Mouse (Mus musculus) liver, postnatal 0 days (tissue): ENCODE measurements around the gene Abhd4. TPM values are rescaled to one million over a fixed set of nuclear protein-coding genes. Genes with fewer than 3 reads are reported as not detected.

Experiments
- ATAC-seq: fragments of 200-750 bp; cut with Nextera tagmentation; 2 replicates; pipeline ENCODE4 v1.8.0; 2017; ENCODE audit warnings: mild to moderate bottlenecking, moderate library complexity
- DNase-seq: peaks from one replicate; pipeline ENCODE4 v3.0.0-alpha.2; 2016
- H3K27ac ChIP-seq: fragments of 300-500 bp; sonication (generic); 2 replicates; pipeline ENCODE4 v1.5.1; 2014; ENCODE audit warnings: antibody characterized with exemption, moderate library complexity, mild to moderate bottlenecking, low read depth
- H3K27me3 ChIP-seq: fragments of 300-500 bp; sonication (generic); 2 replicates; pipeline ENCODE4 v1.6.1; 2014; ENCODE audit warnings: low read length, control low read depth, mixed read lengths; ENCODE audit not compliant: insufficient read depth
- H3K36me3 ChIP-seq: fragments of 300-500 bp; sonication (generic); replicated peaks from 2 replicates; pipeline ENCODE4 v1.6.1; 2014; ENCODE audit warnings: mild to moderate bottlenecking, control low read depth, low read length, moderate library complexity, mixed read lengths; ENCODE audit not compliant: insufficient read depth
- H3K4me1 ChIP-seq: fragments of 300-500 bp; sonication (generic); 2 replicates; pipeline ENCODE4 v1.6.1; 2014; ENCODE audit warnings: antibody characterized with exemption, mild to moderate bottlenecking, control low read depth; ENCODE audit not compliant: insufficient read depth
- H3K4me2 ChIP-seq: fragments of 300-500 bp; sonication (generic); 2 replicates; pipeline ENCODE4 v1.6.1; 2014; ENCODE audit warnings: low read depth, mild to moderate bottlenecking, low read length, moderate library complexity, mixed read lengths
- H3K4me3 ChIP-seq: fragments of 300-500 bp; sonication (generic); 2 replicates; pipeline ENCODE4 v1.5.1; 2014; ENCODE audit warnings: low read depth, low read length
- H3K9ac ChIP-seq: fragments of 300-500 bp; sonication (generic); replicated peaks from 2 replicates; pipeline ENCODE4 v1.6.1; 2014; ENCODE audit warnings: mild to moderate bottlenecking, moderate library complexity
- H3K9me3 ChIP-seq: fragments of 300-500 bp; sonication (generic); 2 replicates; pipeline ENCODE4 v1.6.1; 2016; ENCODE audit warnings: mild to moderate bottlenecking, control low read depth, low read length, mixed read lengths
- CTCF ChIP-seq: sonication (generic); IDR thresholded peaks from 2 replicates; pipeline ENCODE4 v1.5.1; 2016; ENCODE audit warnings: antibody characterized with exemption, low read depth
- EP300 ChIP-seq: IDR thresholded peaks from 2 replicates; pipeline ENCODE4 v1.6.1; 2016; ENCODE audit warnings: antibody characterized with exemption, low read depth, mild to moderate bottlenecking
- WGBS: fragments of 180-500 bp; shearing (Covaris S2); extraction: QIAGEN DNeasy Blood & Tissue Kit; methylation state at CpG from one replicate; pipeline ENCODE4 v1.1.7; 2014; ENCODE audit not compliant: insufficient replicate concordance; 5-methylcytosine and 5-hydroxymethylcytosine counted together
- polyA plus RNA-seq: library from polyadenylated mRNA; unstranded; fragments of >200 nt; fragmentation: Nextera tagmentation; extraction: Ambion mirVana; gene quantifications from 2 replicates; pipeline ENCODE4 v1.2.1, GENCODE M21; 2015

Gene Abhd4
- polyA plus RNA-seq, 1 experiment from 2014 or later: 17.1 TPM

- no peak overlapping the region for H3K9ac ChIP-seq
- H3K27me3 ChIP-seq: no peaks in the 10 kb centered on the region
- no peaks in the 10 kb centered on the region for H3K9me3 ChIP-seq
- TF ChIP-seq CTCF: no peak
- no peak for TF ChIP-seq EP300
- H3K4me2 ChIP-seq: no peak overlapping the region
- H3K4me3 ChIP-seq: no peak overlapping the region
- DNase-seq (no peak), ATAC-seq (no peak)
- WGBS: 90% methylated on average over 5 of the region's 5 CpGs
- H3K27ac ChIP-seq: no peak overlapping the region
- no peaks in the 10 kb centered on the region for H3K4me1 ChIP-seq
- peaks cover 47% of the 10 kb centered on the region for H3K36me3 ChIP-seq
Measured at GRCm38 (mm10) chr14:54240542-54240941, 13.4 kb upstream of the Abhd4 start.

GRCm38 (mm10) chr14:54244183-54244582, 9.8 kb upstream of the Abhd4 start:
- Histone ChIP-seq H3K4me1 (0 out of 2 replicates have a peak, but pooled peaks cover 5% of the 10 kb centered on the region), H3K27me3 (no peaks in the 10 kb centered on the region), H3K36me3 (peaks cover 37% of the 10 kb centered on the region), H3K27ac (no peak overlapping the region), H3K9ac (no peak overlapping the region), H3K4me2 (no peak overlapping the region), H3K4me3 (no peak overlapping the region), H3K9me3 (no peaks in the 10 kb centered on the region)
- DNase-seq (no peak), ATAC-seq (no peak)
- WGBS: 78% methylated on average over 3 of the region's 3 CpGs
- no peak for TF ChIP-seq EP300

DNA sequence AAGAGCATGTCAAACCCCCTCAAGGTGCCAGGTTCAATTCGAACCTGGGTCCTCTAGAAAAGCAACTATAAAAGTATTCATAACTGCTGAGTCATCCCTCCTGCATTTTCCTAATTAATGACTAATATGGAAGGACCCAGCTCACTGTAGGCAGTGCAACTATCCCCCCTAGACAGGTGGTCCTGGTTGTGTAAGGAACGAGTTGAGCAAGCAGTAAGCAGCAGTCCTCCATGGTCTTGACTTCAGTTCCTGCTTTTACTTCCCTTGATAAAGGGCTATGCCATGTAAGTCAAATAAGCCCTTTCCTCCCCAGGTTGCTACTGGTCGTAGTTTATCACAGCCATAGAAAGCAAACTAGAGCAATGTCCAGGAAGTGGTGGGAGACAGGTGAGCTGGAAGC, 7.8 kb upstream of the Abhd4 start:
- H3K36me3 ChIP-seq: peaks cover 24% of the 10 kb centered on the region
- 60% methylated on average over 3 of the region's 3 CpGs for WGBS
- ATAC-seq (no peak), DNase-seq (no peak)
- H3K4me2 ChIP-seq: no peak overlapping the region
- H3K9ac ChIP-seq: no peak overlapping the region
- TF ChIP-seq CTCF (no peak), EP300 (no peak)
- H3K27ac ChIP-seq: no peak overlapping the region
- peaks cover 10% of the 10 kb centered on the region; the same call in 1 of the 2 replicates for H3K4me1 ChIP-seq
- H3K4me3 ChIP-seq: no peak overlapping the region
- no peaks in the 10 kb centered on the region for H3K9me3 ChIP-seq
- H3K27me3 ChIP-seq: no peaks in the 10 kb centered on the region

- H3K4me3 ChIP-seq: no peak overlapping the region
- TF ChIP-seq CTCF (no peak), EP300 (no peak)
- H3K27ac ChIP-seq: no peak overlapping the region
- no peak overlapping the region for H3K4me2 ChIP-seq
- no peaks in the 10 kb centered on the region for H3K27me3 ChIP-seq
- H3K4me1 ChIP-seq: peaks cover 20% of the 10 kb centered on the region
- no peaks in the 10 kb centered on the region for H3K9me3 ChIP-seq
- ATAC-seq: no peak
- WGBS: 64% methylated on average over 9 of the region's 9 CpGs
- no peak for DNase-seq
- H3K9ac ChIP-seq: no peak overlapping the region
- H3K36me3 ChIP-seq: peaks cover 3% of the 10 kb centered on the region; the same call in 1 of the 2 replicates
Measured at GRCm38 (mm10) chr14:54249326-54249725, 4.7 kb upstream of the Abhd4 start.

- Histone ChIP-seq H3K9ac (no peak overlapping the region), H3K36me3 (peaks cover 3% of the 10 kb centered on the region; the same call in 1 of the 2 replicates), H3K4me2 (no peak overlapping the region), H3K4me1 (peaks cover 28% of the 10 kb centered on the region), H3K9me3 (no peaks in the 10 kb centered on the region), H3K27me3 (no peaks in the 10 kb centered on the region), H3K4me3 (no peak overlapping the region), H3K27ac (no peak overlapping the region)
- ATAC-seq (no peak), DNase-seq (no peak)
- WGBS: 72% methylated on average over 4 of the region's 4 CpGs
- TF ChIP-seq CTCF: no peak
- TF ChIP-seq EP300: no peak
Measured at GRCm38 (mm10) chr14:54250122-54250521, 3.9 kb upstream of the Abhd4 start.

GRCm38 (mm10) chr14:54254670-54255202, 748 bp downstream of the Abhd4 start:
- no peak for DNase-seq
- Histone ChIP-seq H3K36me3 (no peaks in the 10 kb centered on the region), H3K4me2 (peak overlapping the region; percentile 80), H3K27ac (peak overlapping the region; percentile 90), H3K9me3 (no peaks in the 10 kb centered on the region), H3K27me3 (no peaks in the 10 kb centered on the region), H3K4me3 (peak overlapping the region; percentile 63), H3K4me1 (peaks cover 32% of the 10 kb centered on the region), H3K9ac (peak overlapping the region; percentile 84)
- TF ChIP-seq CTCF (no peak), EP300 (no peak)
- ATAC-seq: no peak
- 51% methylated on average over 12 of the region's 12 CpGs for WGBS
